Mouse (Mus musculus): ENCODE measurements around the gene Hoxd9.

DNA sequence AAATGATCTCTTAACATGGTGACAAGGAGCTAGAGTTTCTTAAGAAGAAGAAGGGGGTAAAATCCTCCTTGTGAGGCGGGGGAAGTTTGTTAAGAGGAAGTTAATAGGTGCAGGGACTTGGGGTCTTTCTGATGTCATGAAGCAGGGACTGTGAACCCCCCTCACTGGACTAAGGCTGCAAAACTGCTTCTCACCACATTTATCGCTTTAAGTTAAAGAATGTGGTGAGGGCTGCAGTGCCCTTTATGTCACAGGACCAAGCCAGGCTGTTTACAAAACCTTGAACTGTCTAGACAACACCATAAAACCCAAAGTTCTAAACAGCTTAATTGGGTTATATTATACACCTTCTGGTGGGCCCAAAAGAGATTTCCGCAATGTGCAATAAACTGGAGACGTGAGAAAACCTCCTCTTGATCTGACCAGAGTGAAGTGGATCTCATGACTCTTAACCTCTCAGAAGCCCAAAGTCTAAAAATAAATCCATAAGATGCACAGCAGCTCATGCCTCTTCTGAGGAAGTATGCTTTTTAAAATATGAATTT is 12.4 kb upstream of the Hoxd9 start:
- TF ChIP-seq CTCF (conservative IDR thresholded peaks at IDR 0.05; ENCODE audit: insufficient read depth, insufficient read length, low read depth, low read length) (no peak), POLR2A (IDR thresholded peaks at IDR 0.05; ENCODE audit: low read depth, low read length) (no peak)

All from kidney, adult 2 months (tissue).